Mouse (Mus musculus) testis, adult 2 months (tissue): ENCODE measurements around the gene Grhl1.

Experiments used
- CTCF ChIP-seq: fragments of 200-500 bp; IDR thresholded peaks from 2 replicates; pipeline ENCODE4 v1.5.1; 2012; ENCODE audit warnings: low read depth, mild to moderate bottlenecking, inconsistent platforms, low read length, moderate library complexity; ENCODE audit not compliant: control insufficient read depth, insufficient read depth, insufficient replicate concordance
- POLR2A ChIP-seq: fragments of 200-500 bp; IDR thresholded peaks from 2 replicates; pipeline ENCODE4 v1.6.1; 2012; ENCODE audit warnings: low read depth, mild to moderate bottlenecking, inconsistent platforms, low read length, moderate library complexity; ENCODE audit not compliant: control insufficient read depth

- TF ChIP-seq POLR2A (no peak), CTCF (no peak)
Observed at GRCm38 (mm10) chr12:24573275-24573580, 1.1 kb downstream of the Grhl1 start.
